Mouse (Mus musculus): ENCODE results near the gene Cdrt4. TPM values are rescaled to one million over a fixed set of nuclear protein-coding genes. Genes with fewer than 3 reads are reported as not detected.
A peak's percentile ranks its signal among the peaks of the same experiment; 100 is the strongest.

Gene Cdrt4
- polyA plus RNA-seq, 1 experiment from 2014 or later, result not detected

GRCm38 (mm10) chr11:62983793-62984192 lies 32.8 kb downstream of the Cdrt4 start:
- Histone ChIP-seq H3K27me3 (ENCODE audit: control insufficient read depth, insufficient read depth, low read length) (no peaks in the 10 kb centered on the region), H3K9me3 (ENCODE audit: control insufficient read depth, low read length) (no peaks in the 10 kb centered on the region), H3K4me1 (replicated peaks; ENCODE audit: control insufficient read depth, insufficient read depth) (no peaks in the 10 kb centered on the region), H3K9ac (ENCODE audit: low read length) (no peak overlapping the region), H3K4me3 (ENCODE audit: low read depth, low read length) (no peak overlapping the region), H3K36me3 (ENCODE audit: control insufficient read depth, insufficient read depth, low read length) (no peaks in the 10 kb centered on the region), H3K4me2 (replicated peaks; ENCODE audit: low read depth) (no peak overlapping the region), H3K27ac (replicated peaks) (no peak overlapping the region)
- ATAC-seq (ENCODE audit: low FRiP score, low TSS enrichment), result no peak
- WGBS, result 33% methylated on average over 3 of the region's 3 CpGs
- DNase-seq (ENCODE audit: low spot score), result no peak
- TF ChIP-seq EP300 (optimal IDR thresholded peaks at IDR 0.05) (no peak), CTCF (IDR thresholded peaks at IDR 0.05; ENCODE audit: low read depth) (no peak)

DNA sequence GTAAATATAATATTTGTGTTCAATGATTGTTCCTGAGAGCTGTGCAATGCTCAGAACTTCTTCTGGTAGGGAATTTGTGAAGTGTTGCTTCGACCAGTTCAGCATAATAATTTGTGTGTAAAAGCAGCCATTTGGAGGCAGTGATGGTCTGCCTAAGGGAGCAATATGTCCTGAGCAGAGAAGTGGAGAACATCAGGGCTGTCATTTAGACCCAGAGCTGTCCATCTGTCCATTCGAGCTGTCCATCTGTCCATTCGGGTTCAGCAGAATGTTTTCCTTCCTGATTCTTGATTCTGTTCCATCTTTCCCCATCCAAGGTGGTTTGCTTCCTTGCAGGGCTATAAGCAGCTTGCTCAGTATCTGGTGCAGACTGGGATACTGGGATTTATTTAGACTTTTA lies 33.4 kb downstream of the Cdrt4 start:
- Histone ChIP-seq H3K9ac (ENCODE audit: low read length) (no peak overlapping the region), H3K27me3 (ENCODE audit: control insufficient read depth, insufficient read depth, low read length) (no peaks in the 10 kb centered on the region), H3K4me2 (replicated peaks; ENCODE audit: low read depth) (no peak overlapping the region), H3K9me3 (ENCODE audit: control insufficient read depth, low read length) (no peaks in the 10 kb centered on the region), H3K36me3 (ENCODE audit: control insufficient read depth, insufficient read depth, low read length) (no peaks in the 10 kb centered on the region), H3K4me3 (ENCODE audit: low read depth, low read length) (no peak overlapping the region), H3K27ac (replicated peaks) (no peak overlapping the region), H3K4me1 (replicated peaks; ENCODE audit: control insufficient read depth, insufficient read depth) (no peaks in the 10 kb centered on the region)
- DNase-seq (ENCODE audit: low spot score), result no peak
- ATAC-seq (ENCODE audit: low FRiP score, low TSS enrichment), result no peak
- WGBS, result 61% methylated on average over 3 of the region's 3 CpGs
- TF ChIP-seq EP300 (optimal IDR thresholded peaks at IDR 0.05), result no peak
- peak; percentile 41 for TF ChIP-seq CTCF (IDR thresholded peaks at IDR 0.05; ENCODE audit: low read depth)

DNA sequence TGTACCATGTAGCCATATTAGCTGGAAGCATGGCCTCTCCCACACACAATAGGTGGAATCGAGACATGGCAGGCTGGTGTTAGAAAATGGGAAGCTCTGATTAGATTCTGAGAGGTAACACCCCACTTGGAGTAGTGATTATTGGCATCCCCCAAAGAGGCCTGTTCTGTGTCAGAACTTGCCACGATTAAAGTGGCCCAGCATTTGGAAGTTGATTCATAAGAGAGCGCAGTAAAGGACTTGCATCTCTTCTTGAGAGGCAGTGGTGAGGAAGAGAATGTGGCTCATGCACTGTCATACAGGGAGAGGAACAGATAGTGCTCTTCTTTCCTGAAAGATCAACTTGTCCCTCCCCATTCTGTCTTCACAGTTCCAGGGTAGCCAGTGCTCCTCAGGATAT lies 34.1 kb downstream of the Cdrt4 start:
- Histone ChIP-seq H3K4me1 (replicated peaks; ENCODE audit: control insufficient read depth, insufficient read depth) (no peaks in the 10 kb centered on the region), H3K36me3 (ENCODE audit: control insufficient read depth, insufficient read depth, low read length) (no peaks in the 10 kb centered on the region), H3K9ac (ENCODE audit: low read length) (no peak overlapping the region), H3K4me2 (replicated peaks; ENCODE audit: low read depth) (no peak overlapping the region), H3K27ac (replicated peaks) (no peak overlapping the region), H3K27me3 (ENCODE audit: control insufficient read depth, insufficient read depth, low read length) (no peaks in the 10 kb centered on the region), H3K4me3 (ENCODE audit: low read depth, low read length) (no peak overlapping the region), H3K9me3 (ENCODE audit: control insufficient read depth, low read length) (no peaks in the 10 kb centered on the region)
- ATAC-seq (ENCODE audit: low FRiP score, low TSS enrichment) (no peak), DNase-seq (ENCODE audit: low spot score) (no peak)
- 86% methylated on average over 3 of the region's 3 CpGs for WGBS
- TF ChIP-seq EP300 (optimal IDR thresholded peaks at IDR 0.05), result no peak
- TF ChIP-seq CTCF (IDR thresholded peaks at IDR 0.05; ENCODE audit: low read depth), result no peak

DNA sequence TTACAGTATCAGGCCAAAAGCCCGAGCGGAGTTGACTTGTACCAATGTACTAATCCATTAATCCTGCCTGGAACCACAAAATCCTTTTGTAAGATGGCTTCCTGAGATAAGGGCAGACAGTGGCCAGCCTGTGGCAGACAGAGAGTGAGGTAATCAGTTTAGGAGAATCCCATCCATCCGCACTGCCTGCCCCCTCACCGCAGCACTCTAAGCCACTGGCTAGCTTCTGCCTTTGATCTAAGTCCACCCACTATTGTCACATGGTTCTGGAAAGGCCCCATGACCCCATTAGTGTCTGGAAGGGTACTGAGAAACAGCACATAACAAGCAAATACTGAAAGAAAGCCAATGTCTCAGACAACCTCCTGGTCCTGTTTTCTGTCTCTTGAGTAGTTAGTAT lies 35.6 kb downstream of the Cdrt4 start:
- Histone ChIP-seq H3K27ac (replicated peaks) (no peak overlapping the region), H3K9me3 (ENCODE audit: control insufficient read depth, low read length) (no peaks in the 10 kb centered on the region), H3K9ac (ENCODE audit: low read length) (no peak overlapping the region), H3K4me1 (replicated peaks; ENCODE audit: control insufficient read depth, insufficient read depth) (no peaks in the 10 kb centered on the region), H3K27me3 (ENCODE audit: control insufficient read depth, insufficient read depth, low read length) (no peaks in the 10 kb centered on the region), H3K36me3 (ENCODE audit: control insufficient read depth, insufficient read depth, low read length) (no peaks in the 10 kb centered on the region), H3K4me3 (ENCODE audit: low read depth, low read length) (no peak overlapping the region), H3K4me2 (replicated peaks; ENCODE audit: low read depth) (no peak overlapping the region)
- 59% methylated on average over 4 of the region's 4 CpGs for WGBS
- TF ChIP-seq EP300 (optimal IDR thresholded peaks at IDR 0.05) (no peak), CTCF (IDR thresholded peaks at IDR 0.05; ENCODE audit: low read depth) (no peak)
- DNase-seq (ENCODE audit: low spot score) (no peak), ATAC-seq (ENCODE audit: low FRiP score, low TSS enrichment) (no peak)

DNA sequence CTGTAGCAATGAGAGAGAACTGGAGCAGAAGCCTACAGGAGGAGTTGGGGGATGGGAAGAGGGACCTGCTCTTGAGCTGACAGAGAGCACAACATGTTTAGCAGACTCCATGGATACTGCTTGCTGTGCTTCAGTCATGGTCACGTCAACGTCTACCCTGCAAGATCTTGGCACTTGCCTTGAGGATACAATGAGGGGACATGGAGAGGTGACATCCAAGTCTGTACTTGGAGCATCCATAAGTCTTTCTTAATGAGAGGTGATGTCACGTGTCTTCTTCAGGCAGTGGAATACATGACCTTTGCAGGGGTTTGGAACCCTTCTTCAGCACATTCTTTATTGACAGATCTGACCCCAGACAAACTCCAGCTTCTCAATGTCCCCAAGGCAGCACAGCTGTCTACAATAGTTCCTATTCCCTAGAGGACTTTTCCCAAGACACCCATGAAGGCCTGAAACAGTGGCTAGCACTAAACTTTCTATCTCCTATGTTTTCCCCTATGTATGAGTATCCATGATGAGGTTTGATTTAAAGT lies 39.2 kb downstream of the Cdrt4 start:
- H3K4me2 ChIP-seq (replicated peaks; ENCODE audit: low read depth), result no peak overlapping the region
- H3K9me3 ChIP-seq (ENCODE audit: control insufficient read depth, low read length), result no peaks in the 10 kb centered on the region
- ATAC-seq (ENCODE audit: low FRiP score, low TSS enrichment), result no peak
- TF ChIP-seq EP300 (optimal IDR thresholded peaks at IDR 0.05) (no peak), CTCF (IDR thresholded peaks at IDR 0.05; ENCODE audit: low read depth) (no peak)
- no peaks in the 10 kb centered on the region for H3K4me1 ChIP-seq (replicated peaks; ENCODE audit: control insufficient read depth, insufficient read depth)
- no peaks in the 10 kb centered on the region for H3K27me3 ChIP-seq (ENCODE audit: control insufficient read depth, insufficient read depth, low read length)
- H3K27ac ChIP-seq (replicated peaks), result no peak overlapping the region
- DNase-seq (ENCODE audit: low spot score), result no peak
- 91% methylated on average over 3 of the region's 3 CpGs for WGBS
- no peaks in the 10 kb centered on the region for H3K36me3 ChIP-seq (ENCODE audit: control insufficient read depth, insufficient read depth, low read length)
- H3K4me3 ChIP-seq (ENCODE audit: low read depth, low read length), result no peak overlapping the region
- H3K9ac ChIP-seq (ENCODE audit: low read length), result no peak overlapping the region

- no peak for DNase-seq (ENCODE audit: low spot score)
- TF ChIP-seq EP300 (optimal IDR thresholded peaks at IDR 0.05), result no peak
- no peak for TF ChIP-seq CTCF (IDR thresholded peaks at IDR 0.05; ENCODE audit: low read depth)
- WGBS, result 76% methylated on average over 5 of the region's 5 CpGs
Measured at GRCm38 (mm10) chr11:62990811-62991210, 39.8 kb downstream of the Cdrt4 start.

More at GRCm38 (mm10) chr11:62990811-62991210, 39.8 kb downstream of the Cdrt4 start:
- Histone ChIP-seq H3K27me3 (ENCODE audit: control insufficient read depth, insufficient read depth, low read length) (no peaks in the 10 kb centered on the region), H3K36me3 (ENCODE audit: control insufficient read depth, insufficient read depth, low read length) (no peaks in the 10 kb centered on the region), H3K4me2 (replicated peaks; ENCODE audit: low read depth) (no peak overlapping the region), H3K9me3 (ENCODE audit: control insufficient read depth, low read length) (no peaks in the 10 kb centered on the region), H3K9ac (ENCODE audit: low read length) (no peak overlapping the region), H3K4me3 (ENCODE audit: low read depth, low read length) (no peak overlapping the region), H3K4me1 (replicated peaks; ENCODE audit: control insufficient read depth, insufficient read depth) (no peaks in the 10 kb centered on the region), H3K27ac (replicated peaks) (no peak overlapping the region)
- ATAC-seq (ENCODE audit: low FRiP score, low TSS enrichment), result no peak
